Mouse (Mus musculus) hindbrain, embryonic 14.5 days (tissue): ENCODE measurements around the gene Tinf2. TPM values are rescaled to one million over a fixed set of nuclear protein-coding genes. Genes with fewer than 3 reads are reported as not detected.

Source experiments
- ATAC-seq: fragments of 200-750 bp; cut with Nextera tagmentation; 2 replicates; pipeline ENCODE4 v1.8.0; 2017; ENCODE audit warnings: moderate number of reproducible peaks, mild to moderate bottlenecking, moderate TSS enrichment, moderate library complexity; ENCODE audit not compliant: low FRiP score
- DNase-seq: peaks from one replicate; pipeline ENCODE4 v3.0.0-alpha.2; 2015; ENCODE audit warnings: low spot score
- H3K27ac ChIP-seq: fragments of 300-500 bp; sonication (generic); 2 replicates; pipeline ENCODE4 v1.5.1; 2014; ENCODE audit warnings: mild to moderate bottlenecking, moderate library complexity
- H3K27me3 ChIP-seq: fragments of 300-500 bp; sonication (generic); 2 replicates; pipeline ENCODE4 v1.6.1; 2014; ENCODE audit warnings: mild to moderate bottlenecking, low read length, mixed read lengths; ENCODE audit not compliant: control insufficient read depth, insufficient read depth
- H3K36me3 ChIP-seq: fragments of 300-500 bp; sonication (generic); replicated peaks from 2 replicates; pipeline ENCODE4 v1.6.1; 2014; ENCODE audit not compliant: control insufficient read depth, insufficient read depth
- H3K4me1 ChIP-seq: fragments of 300-500 bp; sonication (generic); replicated peaks from 2 replicates; pipeline ENCODE4 v1.6.1; 2014; ENCODE audit warnings: antibody characterized with exemption, low read length, mixed read lengths; ENCODE audit not compliant: control insufficient read depth, insufficient read depth
- H3K4me2 ChIP-seq: fragments of 300-500 bp; sonication (generic); replicated peaks from 2 replicates; pipeline ENCODE4 v1.6.1; 2014; ENCODE audit warnings: mild to moderate bottlenecking, moderate library complexity
- H3K4me3 ChIP-seq: fragments of 300-500 bp; sonication (generic); replicated peaks from 2 replicates; pipeline ENCODE4 v1.5.1; 2014; ENCODE audit warnings: mild to moderate bottlenecking, low read length
- H3K9ac ChIP-seq: fragments of 300-500 bp; sonication (generic); 2 replicates; pipeline ENCODE4 v1.6.1; 2014
- H3K9me3 ChIP-seq: fragments of 300-500 bp; sonication (generic); 2 replicates; pipeline ENCODE4 v1.6.1; 2016; ENCODE audit warnings: low read length; ENCODE audit not compliant: control insufficient read depth
- WGBS: fragments of 180-500 bp; shearing (Covaris S2); extraction: QIAGEN DNeasy Blood & Tissue Kit; methylation state at CpG from one replicate; pipeline ENCODE4 v1.1.7; 2014; 5-methylcytosine and 5-hydroxymethylcytosine counted together
- polyA plus RNA-seq: library from polyadenylated mRNA; unstranded; fragments of >200 nt; fragmentation: Nextera tagmentation; extraction: Ambion mirVana; gene quantifications from 2 replicates; pipeline ENCODE4 v1.2.1, GENCODE M21; 2014

Tinf2 gene
- polyA plus RNA-seq, 1 experiment from 2014 or later = 24.3 TPM

DNA sequence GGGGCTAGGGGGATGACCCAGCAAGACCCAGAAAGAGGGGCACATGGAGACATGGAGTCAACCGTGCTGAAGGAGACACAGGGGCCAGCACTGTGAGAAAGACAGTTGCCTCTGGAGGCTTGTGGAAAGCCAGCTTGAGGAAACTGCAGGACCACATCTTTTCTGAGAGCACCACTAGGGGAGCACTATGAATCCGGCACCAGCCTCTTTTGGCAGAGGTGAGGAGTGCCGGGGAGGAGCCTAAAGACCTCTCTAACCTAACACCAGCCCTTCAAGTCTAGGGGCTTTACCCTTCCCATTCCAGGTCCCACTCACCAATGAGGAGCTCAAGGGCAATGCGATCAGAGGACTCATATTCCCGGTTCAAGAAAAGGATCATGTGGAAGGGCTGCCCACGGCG is 30.2 kb upstream of the Tinf2 start:
- no peak for DNase-seq
- Histone ChIP-seq H3K9ac (no peak overlapping the region), H3K4me2 (no peak overlapping the region), H3K36me3 (peaks cover 8% of the 10 kb centered on the region), H3K4me1 (no peaks in the 10 kb centered on the region), H3K27me3 (peaks cover 11% of the 10 kb centered on the region; the same call in 1 of the 2 replicates), H3K4me3 (no peak overlapping the region), H3K9me3 (no peaks in the 10 kb centered on the region), H3K27ac (no peak overlapping the region)
- ATAC-seq = no peak
- 80% methylated on average over 7 of the region's 7 CpGs for WGBS

DNA sequence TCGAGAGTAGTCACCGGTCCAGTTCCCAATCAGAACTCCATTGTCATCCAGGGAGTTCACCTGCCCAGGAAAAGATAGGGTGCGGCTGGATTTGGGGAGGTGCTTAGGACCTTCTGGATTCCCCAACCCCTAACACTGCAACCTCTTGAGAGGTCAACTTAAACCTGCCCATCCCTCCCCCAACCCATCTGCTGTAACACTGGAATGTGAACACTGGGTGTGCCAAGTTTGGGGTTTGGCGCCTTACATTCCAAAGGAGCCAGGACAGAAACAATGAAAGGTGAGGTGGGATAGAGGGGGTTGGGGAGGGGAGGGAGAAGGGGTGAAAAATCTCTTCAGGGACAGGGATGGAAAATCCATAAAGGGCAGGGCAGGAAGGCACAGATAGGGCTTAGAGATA is 27.9 kb upstream of the Tinf2 start:
- H3K9me3 ChIP-seq = no peaks in the 10 kb centered on the region
- H3K27ac ChIP-seq = no peak overlapping the region
- DNase-seq = no peak
- H3K4me3 ChIP-seq = no peak overlapping the region
- H3K27me3 ChIP-seq = peaks cover 11% of the 10 kb centered on the region; the same call in 1 of the 2 replicates
- 0 out of 2 replicates have a peak, but pooled peaks have one; percentile 7 for ATAC-seq
- no peak overlapping the region for H3K4me2 ChIP-seq
- no peaks in the 10 kb centered on the region for H3K4me1 ChIP-seq
- H3K36me3 ChIP-seq = no peaks in the 10 kb centered on the region
- no peak overlapping the region for H3K9ac ChIP-seq
- WGBS = 86% methylated on average over 4 of the region's 4 CpGs

DNA sequence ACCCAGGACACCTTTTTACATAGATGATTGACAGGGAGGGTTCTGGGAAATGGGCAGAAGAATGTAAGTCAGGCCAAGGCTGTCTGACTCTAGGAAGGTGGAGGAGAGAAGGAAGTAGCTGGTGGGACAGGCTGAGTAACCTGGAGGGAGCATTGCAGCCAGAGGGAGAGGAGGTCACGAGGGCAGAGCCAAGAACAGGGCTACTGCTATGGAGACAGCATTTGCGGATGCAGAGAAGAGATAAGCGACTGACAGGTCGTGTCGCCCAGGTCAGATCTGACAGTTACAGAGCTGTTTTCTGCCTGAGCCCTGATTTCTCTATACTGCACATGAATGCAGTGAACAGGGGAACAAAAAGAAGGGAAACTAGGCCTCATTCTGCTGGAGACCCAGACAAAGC is 25.8 kb upstream of the Tinf2 start:
- Histone ChIP-seq H3K9ac (no peak overlapping the region), H3K4me1 (no peaks in the 10 kb centered on the region), H3K27me3 (no peaks in the 10 kb centered on the region), H3K27ac (no peak overlapping the region), H3K4me2 (no peak overlapping the region), H3K4me3 (no peak overlapping the region), H3K9me3 (no peaks in the 10 kb centered on the region), H3K36me3 (no peaks in the 10 kb centered on the region)
- DNase-seq (no peak), ATAC-seq (no peak)
- 85% methylated on average over 5 of the region's 5 CpGs for WGBS

DNA sequence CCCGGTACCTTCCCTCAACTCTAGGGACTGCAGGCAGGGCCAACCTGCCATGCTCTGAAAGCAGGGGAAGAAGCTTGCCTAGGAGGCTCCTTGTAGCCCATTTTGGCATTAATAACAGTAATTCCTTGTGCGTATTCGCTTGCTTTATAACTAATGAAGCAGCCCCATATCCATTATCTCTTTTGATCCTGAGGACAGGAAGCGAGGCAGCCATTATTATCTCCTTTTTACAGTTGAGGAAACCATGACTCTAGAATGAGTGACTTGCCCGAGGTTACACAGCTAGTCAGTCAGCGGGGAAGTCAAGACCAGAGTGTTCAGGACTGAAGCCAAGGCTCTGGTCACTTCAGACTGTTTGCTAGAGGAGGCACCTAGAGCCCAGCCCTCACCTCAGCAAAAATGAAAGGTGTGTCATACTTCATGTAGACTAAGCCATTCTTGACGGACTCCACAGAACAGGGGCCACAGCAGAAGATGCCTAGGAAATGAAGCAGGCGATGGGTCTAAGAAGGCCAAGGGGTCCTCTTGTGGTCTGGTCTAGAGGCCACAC is 24.5 kb upstream of the Tinf2 start:
- H3K4me2 ChIP-seq = no peak overlapping the region
- no peak for DNase-seq
- no peaks in the 10 kb centered on the region for H3K27me3 ChIP-seq
- no peaks in the 10 kb centered on the region for H3K4me1 ChIP-seq
- no peak overlapping the region for H3K27ac ChIP-seq
- H3K36me3 ChIP-seq = no peaks in the 10 kb centered on the region
- no peaks in the 10 kb centered on the region for H3K9me3 ChIP-seq
- no peak for ATAC-seq
- no peak overlapping the region for H3K9ac ChIP-seq
- no peak overlapping the region for H3K4me3 ChIP-seq
- 92% methylated on average over 8 of the region's 8 CpGs for WGBS

DNA sequence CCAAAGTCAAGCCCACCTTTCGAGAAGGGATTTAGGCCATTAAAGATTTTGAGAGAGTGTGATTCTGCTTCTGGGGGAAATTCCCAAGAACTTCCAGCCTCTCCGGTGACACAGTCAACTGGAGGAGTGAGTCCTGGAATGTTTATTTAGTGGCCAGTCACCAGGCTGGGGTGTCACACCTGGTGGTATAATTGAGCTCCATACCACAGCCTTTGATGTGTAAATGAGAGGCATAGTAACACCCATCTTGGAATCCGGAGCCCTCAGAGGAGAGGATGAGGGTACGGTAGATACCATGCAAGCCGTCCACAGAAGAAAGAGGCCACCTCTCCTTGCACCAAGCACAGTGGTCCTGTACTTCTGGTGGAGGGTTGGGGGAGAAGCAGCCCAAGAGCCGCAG is 21.1 kb upstream of the Tinf2 start:
- DNase-seq = no peak
- Histone ChIP-seq H3K9ac (no peak overlapping the region), H3K27ac (no peak overlapping the region), H3K4me2 (no peak overlapping the region), H3K27me3 (no peaks in the 10 kb centered on the region), H3K4me3 (no peak overlapping the region), H3K4me1 (no peaks in the 10 kb centered on the region), H3K36me3 (no peaks in the 10 kb centered on the region), H3K9me3 (no peaks in the 10 kb centered on the region)
- 68% methylated on average over 6 of the region's 6 CpGs for WGBS
- ATAC-seq = no peak

DNA sequence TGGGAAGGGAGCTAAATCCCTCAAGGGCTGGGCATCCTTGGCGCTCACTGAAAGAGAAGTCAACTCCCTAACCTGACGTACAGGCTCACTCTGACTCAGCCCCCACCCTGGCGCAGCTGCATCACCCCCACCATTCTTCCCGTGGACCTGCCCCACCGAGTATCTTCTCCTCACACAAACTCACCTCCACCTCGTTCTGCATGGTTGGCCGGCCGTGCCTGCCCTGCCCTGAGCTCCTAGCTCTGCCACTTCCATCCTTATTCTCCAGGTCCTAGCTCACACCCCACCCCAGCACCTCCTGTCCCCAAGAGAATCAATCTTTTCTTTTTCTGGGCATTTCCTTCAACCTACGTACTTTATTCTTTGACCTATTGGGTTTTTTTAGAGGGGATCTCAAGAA is 19.5 kb upstream of the Tinf2 start:
- Histone ChIP-seq H3K27me3 (no peaks in the 10 kb centered on the region), H3K36me3 (no peaks in the 10 kb centered on the region), H3K4me1 (no peaks in the 10 kb centered on the region), H3K27ac (no peak overlapping the region), H3K9me3 (no peaks in the 10 kb centered on the region), H3K4me3 (no peak overlapping the region), H3K9ac (no peak overlapping the region), H3K4me2 (no peak overlapping the region)
- DNase-seq (no peak), ATAC-seq (no peak)
- 67% methylated on average over 9 of the region's 9 CpGs for WGBS

DNA sequence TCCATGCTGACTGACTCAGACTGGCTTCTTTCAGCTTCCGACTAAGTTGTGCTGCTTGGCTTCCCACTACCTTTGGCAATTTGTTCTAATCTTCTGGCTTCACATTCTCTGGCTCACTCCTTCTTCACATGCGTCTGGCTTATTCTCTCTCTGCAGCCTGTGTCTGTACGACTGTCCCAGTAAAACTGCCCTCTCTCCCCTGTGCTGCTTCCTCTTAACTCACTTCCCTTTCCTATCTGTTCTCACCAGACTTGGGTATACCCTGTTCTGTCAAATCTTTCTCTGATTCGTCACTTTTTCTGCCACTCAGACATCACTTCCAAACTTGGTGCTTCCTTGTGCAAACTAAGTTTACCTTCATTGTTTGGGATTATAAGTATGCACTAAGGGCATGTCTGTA is 15.6 kb upstream of the Tinf2 start:
- no peaks in the 10 kb centered on the region for H3K36me3 ChIP-seq
- H3K9me3 ChIP-seq = no peaks in the 10 kb centered on the region
- H3K27me3 ChIP-seq = no peaks in the 10 kb centered on the region
- H3K4me3 ChIP-seq = no peak overlapping the region
- no peak overlapping the region for H3K27ac ChIP-seq
- H3K4me1 ChIP-seq = no peaks in the 10 kb centered on the region
- no peak for ATAC-seq
- H3K9ac ChIP-seq = no peak overlapping the region
- DNase-seq = no peak
- WGBS = 94% methylated on average over 4 of the region's 4 CpGs
- no peak overlapping the region for H3K4me2 ChIP-seq

DNA sequence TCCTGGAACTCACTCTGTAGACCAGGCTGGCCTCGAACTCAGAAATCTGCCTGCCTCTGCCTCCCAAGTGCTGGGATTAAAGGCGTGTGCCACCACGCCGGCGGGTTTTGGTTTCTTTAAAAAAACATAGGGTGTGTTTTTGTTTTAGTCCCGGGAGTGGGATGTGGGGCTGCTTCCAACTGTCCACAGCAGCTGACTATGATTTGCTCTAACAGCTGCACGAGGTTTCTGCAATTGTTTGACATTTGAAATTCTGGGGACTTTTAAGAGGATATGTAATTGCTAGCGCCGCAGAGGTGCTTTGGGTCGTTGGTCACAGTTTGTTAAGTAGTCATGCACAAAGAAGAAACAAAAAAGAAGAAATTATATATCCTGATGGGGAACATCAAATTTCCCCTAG is 7.8 kb upstream of the Tinf2 start:
- Histone ChIP-seq H3K36me3 (no peaks in the 10 kb centered on the region), H3K9me3 (no peaks in the 10 kb centered on the region), H3K27ac (no peak overlapping the region), H3K4me1 (no peaks in the 10 kb centered on the region), H3K9ac (no peak overlapping the region), H3K4me3 (no peak overlapping the region), H3K27me3 (no peaks in the 10 kb centered on the region), H3K4me2 (no peak overlapping the region)
- ATAC-seq = no peak
- 83% methylated on average over 10 of the region's 10 CpGs for WGBS
- no peak for DNase-seq

DNA sequence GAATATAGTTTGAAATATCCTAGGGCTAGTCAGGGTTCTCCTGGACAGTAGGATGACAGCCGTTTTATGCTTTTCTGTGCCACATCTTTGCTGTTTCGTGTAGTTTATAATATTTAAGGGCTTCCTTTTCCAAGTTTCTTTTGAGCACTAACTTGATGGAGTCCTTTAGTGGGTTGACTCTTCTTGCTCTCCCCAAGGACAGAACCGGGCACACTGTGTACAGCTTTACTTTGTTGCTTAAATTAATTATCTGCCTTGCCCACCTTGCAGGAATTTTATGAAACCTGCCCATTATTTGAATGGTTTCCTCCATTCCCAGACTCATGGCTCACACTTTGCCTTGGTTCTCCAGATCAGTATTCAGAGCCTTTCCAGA is 486 bp upstream of the Tinf2 start:
- 17% methylated on average over 3 of the region's 3 CpGs for WGBS
- H3K9ac ChIP-seq = peak overlapping the region; percentile 46

DNA sequence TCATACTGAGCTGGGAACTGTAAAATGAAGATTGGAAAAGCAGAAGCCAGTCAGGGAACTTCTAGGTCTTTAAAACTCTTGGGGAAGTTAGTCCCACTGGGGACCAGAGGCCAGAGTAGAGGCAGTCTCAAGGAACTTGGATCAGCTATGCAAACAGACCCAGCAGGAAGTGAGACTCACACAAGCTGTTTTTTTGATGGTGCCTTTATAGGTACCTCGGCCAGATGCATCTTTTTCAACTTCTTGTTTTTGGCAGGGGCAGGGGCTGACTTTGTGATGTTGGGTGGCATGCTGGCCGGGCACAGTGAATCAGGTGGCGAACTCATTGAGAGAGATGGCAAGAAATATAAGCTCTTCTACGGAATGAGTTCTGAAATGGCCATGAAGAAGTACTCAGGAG is 4.0 kb downstream of the Tinf2 start:
- Histone ChIP-seq H3K4me2 (no peak overlapping the region), H3K36me3 (peaks cover 53% of the 10 kb centered on the region), H3K9ac (no peak overlapping the region), H3K4me1 (peaks cover 12% of the 10 kb centered on the region), H3K4me3 (no peak overlapping the region), H3K9me3 (no peaks in the 10 kb centered on the region), H3K27ac (no peak overlapping the region), H3K27me3 (no peaks in the 10 kb centered on the region)
- WGBS = 84% methylated on average over 4 of the region's 4 CpGs
- no peak for ATAC-seq
- no peak for DNase-seq

More for the DNA sequence above, 486 bp upstream of the Tinf2 start:
- Histone ChIP-seq H3K9me3 (no peaks in the 10 kb centered on the region), H3K36me3 (peaks cover 31% of the 10 kb centered on the region), H3K4me3 (peak overlapping the region; percentile 72), H3K27ac (peak overlapping the region; percentile 68), H3K4me2 (peak overlapping the region; percentile 92), H3K27me3 (no peaks in the 10 kb centered on the region), H3K4me1 (peaks cover 7% of the 10 kb centered on the region)
- ATAC-seq (peak; percentile 52; the same call in 1 of the 2 replicates), DNase-seq (no peak)
